Mouse (Mus musculus): Measurements from ENCODE around the gene Rasip1. TPM values are rescaled to one million over a fixed set of nuclear protein-coding genes. Genes with fewer than 3 reads are reported as not detected.
A peak's percentile ranks its signal among the peaks of the same experiment; 100 is the strongest.

The Rasip1 gene
- polyA plus RNA-seq, 1 experiment: not detected

DNA sequence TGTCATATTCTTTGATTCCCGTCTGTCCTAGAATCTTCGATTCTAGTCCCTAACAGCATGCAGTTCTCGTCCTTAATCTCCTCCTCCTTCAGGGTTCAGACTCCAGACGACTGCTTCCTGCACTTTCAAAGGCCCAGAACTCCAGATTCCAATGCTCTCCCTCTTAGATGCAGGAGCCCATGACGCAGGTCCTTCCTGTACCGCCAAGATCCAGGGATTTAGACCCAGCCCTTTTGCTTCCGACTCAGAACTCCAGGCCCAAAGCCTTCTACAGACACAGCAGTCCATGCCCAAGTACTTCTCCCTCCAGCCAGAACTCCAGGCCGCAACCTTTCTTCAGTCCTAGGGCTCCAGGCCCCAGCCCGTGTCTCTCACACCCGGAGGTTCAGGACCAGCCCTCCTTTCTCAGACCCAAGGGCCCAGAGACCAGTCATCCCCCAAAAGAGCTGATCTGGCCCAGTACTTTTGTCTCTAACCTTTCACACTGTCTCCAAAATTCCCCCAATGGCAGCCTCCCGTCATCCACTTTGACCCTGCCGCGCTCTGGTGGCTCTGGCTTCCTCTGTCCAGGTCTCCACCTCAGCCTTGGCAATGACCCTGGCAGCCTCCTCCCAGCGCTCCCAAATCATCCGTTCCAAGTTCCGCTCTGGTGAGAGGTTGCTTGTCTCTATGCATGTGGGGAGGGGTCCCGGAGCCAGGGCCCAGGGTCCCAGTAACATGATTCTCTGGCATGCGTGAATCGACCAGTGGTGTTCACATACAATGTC lies 13.1 kb downstream of the Rasip1 start:
- no peaks in the 10 kb centered on the region for H3K27me3 ChIP-seq (ENCODE audit: control insufficient read depth, insufficient read depth, insufficient read length)
- no peak for TF ChIP-seq CTCF (IDR thresholded peaks at IDR 0.05; ENCODE audit: control insufficient read depth, insufficient read depth, insufficient read length)
- no peak for TF ChIP-seq MYOG (IDR thresholded peaks at IDR 0.05; ENCODE audit: control insufficient read depth, extremely low read depth, insufficient read length)
- TF ChIP-seq USF1 (IDR thresholded peaks at IDR 0.05; ENCODE audit: low read depth): no peak
- TF ChIP-seq FOSL1 (IDR thresholded peaks at IDR 0.05; ENCODE audit: insufficient read depth, low read length, poor library complexity, severe bottlenecking): no peak
- no peak for TF ChIP-seq MAX (IDR thresholded peaks at IDR 0.05)
- no peak for TF ChIP-seq MYOD1 (IDR thresholded peaks at IDR 0.05; ENCODE audit: control insufficient read depth, insufficient read length, low read depth)
- TF ChIP-seq CEBPB (IDR thresholded peaks at IDR 0.05; ENCODE audit: low read depth): no peak
- H3K79me2 ChIP-seq (ENCODE audit: control insufficient read depth, insufficient read depth): no peaks in the 10 kb centered on the region
- no peak overlapping the region for H3K4me3 ChIP-seq (ENCODE audit: insufficient read depth, poor library complexity, severe bottlenecking)
- H3ac ChIP-seq (ENCODE audit: control insufficient read depth, insufficient read length, low read depth): no peak overlapping the region
- H3K36me3 ChIP-seq (ENCODE audit: control insufficient read depth, insufficient read depth): no peaks in the 10 kb centered on the region
- H3K79me3 ChIP-seq (ENCODE audit: low read depth): no peaks in the 10 kb centered on the region

- Histone ChIP-seq H3ac (ENCODE audit: control insufficient read depth, insufficient read length, low read depth) (no peak overlapping the region), H3K79me2 (ENCODE audit: control insufficient read depth, insufficient read depth) (no peaks in the 10 kb centered on the region), H3K27me3 (ENCODE audit: control insufficient read depth, insufficient read depth, insufficient read length) (no peaks in the 10 kb centered on the region), H3K79me3 (ENCODE audit: low read depth) (no peaks in the 10 kb centered on the region), H3K4me3 (ENCODE audit: insufficient read depth, poor library complexity, severe bottlenecking) (no peak overlapping the region), H3K36me3 (ENCODE audit: control insufficient read depth, insufficient read depth) (no peaks in the 10 kb centered on the region)
- no peak for TF ChIP-seq USF1 (IDR thresholded peaks at IDR 0.05; ENCODE audit: low read depth)
- TF ChIP-seq MYOG (IDR thresholded peaks at IDR 0.05; ENCODE audit: control insufficient read depth, extremely low read depth, insufficient read length): no peak
- TF ChIP-seq MAX (IDR thresholded peaks at IDR 0.05): no peak
- TF ChIP-seq MYOD1 (IDR thresholded peaks at IDR 0.05; ENCODE audit: control insufficient read depth, insufficient read length, low read depth): no peak
- no peak for TF ChIP-seq CEBPB (IDR thresholded peaks at IDR 0.05; ENCODE audit: low read depth)
- TF ChIP-seq CTCF (IDR thresholded peaks at IDR 0.05; ENCODE audit: control insufficient read depth, insufficient read depth, insufficient read length): no peak
- TF ChIP-seq FOSL1 (IDR thresholded peaks at IDR 0.05; ENCODE audit: insufficient read depth, low read length, poor library complexity, severe bottlenecking): no peak
These were observed 14.2 kb downstream of the Rasip1 start for GRCm38 (mm10) chr7:45641391-45642040.

DNA sequence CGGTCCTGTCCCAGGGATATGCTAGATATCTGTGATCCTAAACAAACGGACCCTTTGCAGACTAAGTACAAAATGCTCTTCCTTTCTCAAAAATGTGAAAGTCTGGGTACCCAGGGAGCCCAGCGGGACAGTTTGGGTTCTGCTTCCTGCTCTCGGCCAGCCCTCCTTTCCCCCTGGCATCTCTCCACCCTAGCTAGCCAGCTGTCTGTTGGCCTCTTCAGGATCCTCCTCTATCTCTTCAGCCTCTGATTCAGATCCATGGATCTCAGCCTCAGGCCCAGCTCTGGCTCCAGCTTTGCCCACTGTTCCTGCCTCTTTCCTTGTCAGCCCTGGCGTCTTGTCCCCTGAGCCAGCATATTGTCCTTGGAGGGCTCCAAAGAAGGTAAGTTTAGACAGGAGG lies 14.8 kb downstream of the Rasip1 start:
- Histone ChIP-seq H3K4me3 (ENCODE audit: insufficient read depth, poor library complexity, severe bottlenecking) (no peak overlapping the region), H3ac (ENCODE audit: control insufficient read depth, insufficient read length, low read depth) (no peak overlapping the region), H3K36me3 (ENCODE audit: control insufficient read depth, insufficient read depth) (no peaks in the 10 kb centered on the region), H3K27me3 (ENCODE audit: control insufficient read depth, insufficient read depth, insufficient read length) (no peaks in the 10 kb centered on the region), H3K79me3 (ENCODE audit: low read depth) (no peaks in the 10 kb centered on the region), H3K79me2 (ENCODE audit: control insufficient read depth, insufficient read depth) (no peaks in the 10 kb centered on the region)
- no peak for TF ChIP-seq CTCF (IDR thresholded peaks at IDR 0.05; ENCODE audit: control insufficient read depth, insufficient read depth, insufficient read length)

GRCm38 (mm10) chr7:45642503-45643255 lies 15.4 kb downstream of the Rasip1 start:
- Histone ChIP-seq H3K4me3 (ENCODE audit: insufficient read depth, poor library complexity, severe bottlenecking) (no peak overlapping the region), H3K79me3 (ENCODE audit: low read depth) (no peaks in the 10 kb centered on the region), H3K79me2 (ENCODE audit: control insufficient read depth, insufficient read depth) (no peaks in the 10 kb centered on the region), H3ac (ENCODE audit: control insufficient read depth, insufficient read length, low read depth) (no peak overlapping the region), H3K36me3 (ENCODE audit: control insufficient read depth, insufficient read depth) (no peaks in the 10 kb centered on the region), H3K27me3 (ENCODE audit: control insufficient read depth, insufficient read depth, insufficient read length) (no peaks in the 10 kb centered on the region)
- peak; percentile 13 for TF ChIP-seq MYOD1 (IDR thresholded peaks at IDR 0.05; ENCODE audit: control insufficient read depth, insufficient read length, low read depth)
- TF ChIP-seq USF1 (IDR thresholded peaks at IDR 0.05; ENCODE audit: low read depth): no peak

DNA sequence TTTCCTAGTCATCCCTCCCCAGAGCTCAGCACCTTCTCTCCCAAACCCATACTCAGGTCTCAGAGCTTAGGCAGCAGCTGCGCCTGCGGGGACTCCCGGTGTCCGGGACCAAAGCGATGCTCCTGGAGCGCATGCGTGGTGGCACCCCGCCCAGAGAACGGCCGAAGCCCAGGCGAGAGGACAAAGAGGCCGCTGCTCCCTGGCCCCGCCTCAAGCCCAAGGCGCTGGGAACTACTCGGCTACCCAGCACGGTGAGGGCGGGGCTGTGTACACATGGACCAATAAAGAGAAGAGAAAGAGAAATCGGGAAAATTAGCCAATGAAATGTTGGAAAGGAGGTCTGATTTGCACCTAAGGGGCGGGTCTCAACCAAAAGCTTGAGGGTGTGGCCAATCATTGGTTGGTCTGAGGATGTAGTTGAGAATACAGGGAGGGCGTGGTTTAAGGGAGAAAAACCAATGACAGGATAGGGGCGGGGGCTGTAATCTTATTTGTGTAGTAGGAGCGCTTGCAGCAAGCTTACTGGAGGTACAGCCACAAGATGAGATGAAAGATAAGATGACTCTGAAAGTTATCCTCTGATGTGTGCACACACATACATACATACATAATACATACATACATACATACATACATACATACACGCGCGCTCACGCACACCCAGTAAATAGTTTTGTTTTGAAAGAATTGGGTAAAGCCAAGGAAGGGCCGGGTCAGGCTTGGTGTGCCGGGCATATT lies 16.3 kb downstream of the Rasip1 start:
- Histone ChIP-seq H3K27me3 (ENCODE audit: control insufficient read depth, insufficient read depth, insufficient read length) (no peaks in the 10 kb centered on the region), H3K79me3 (ENCODE audit: low read depth) (no peaks in the 10 kb centered on the region), H3ac (ENCODE audit: control insufficient read depth, insufficient read length, low read depth) (peak overlapping the region; percentile 41), H3K79me2 (ENCODE audit: control insufficient read depth, insufficient read depth) (no peaks in the 10 kb centered on the region), H3K36me3 (ENCODE audit: control insufficient read depth, insufficient read depth) (no peaks in the 10 kb centered on the region), H3K4me3 (ENCODE audit: insufficient read depth, poor library complexity, severe bottlenecking) (no peak overlapping the region)
- no peak for TF ChIP-seq USF1 (IDR thresholded peaks at IDR 0.05; ENCODE audit: low read depth)
- TF ChIP-seq CTCF (IDR thresholded peaks at IDR 0.05; ENCODE audit: control insufficient read depth, insufficient read depth, insufficient read length): no peak
- TF ChIP-seq CEBPB (IDR thresholded peaks at IDR 0.05; ENCODE audit: low read depth): no peak
- TF ChIP-seq MAX (IDR thresholded peaks at IDR 0.05): no peak
- no peak for TF ChIP-seq FOSL1 (IDR thresholded peaks at IDR 0.05; ENCODE audit: insufficient read depth, low read length, poor library complexity, severe bottlenecking)
- TF ChIP-seq MYOG (IDR thresholded peaks at IDR 0.05; ENCODE audit: control insufficient read depth, extremely low read depth, insufficient read length): no peak
